Mouse (Mus musculus) kidney, postnatal 0 days (tissue): ENCODE measurements around the gene Dnase1. TPM values are rescaled to one million over a fixed set of nuclear protein-coding genes. Genes with fewer than 3 reads are reported as not detected.
"Not testable (repeated sequence)": the region's sequence is repeated elsewhere in the genome, so short reads cannot be mapped to it uniquely, and the experiment has no call there.

Experiments
- ATAC-seq: fragments of 200-750 bp; cut with Nextera tagmentation; replicated peaks from 2 replicates; pipeline ENCODE4 v1.8.0; 2017; ENCODE audit warnings: low read depth, moderate number of reproducible peaks, moderate TSS enrichment, moderate library complexity; ENCODE audit not compliant: low FRiP score
- DNase-seq: peaks from one replicate; pipeline ENCODE4 v3.0.0-alpha.2; 2016; ENCODE audit warnings: low spot score
- H3K27ac ChIP-seq: fragments of 300-500 bp; sonication (generic); 2 replicates; pipeline ENCODE4 v1.5.1; 2014; ENCODE audit warnings: mild to moderate bottlenecking
- H3K27me3 ChIP-seq: fragments of 300-500 bp; sonication (generic); 2 replicates; pipeline ENCODE4 v1.6.1; 2014; ENCODE audit warnings: low read length, mixed read lengths; ENCODE audit not compliant: insufficient read depth
- H3K36me3 ChIP-seq: fragments of 300-500 bp; sonication (generic); 2 replicates; pipeline ENCODE4 v1.6.1; 2014; ENCODE audit warnings: low read length, mixed read lengths; ENCODE audit not compliant: insufficient read depth
- H3K4me1 ChIP-seq: fragments of 300-500 bp; sonication (generic); replicated peaks from 2 replicates; pipeline ENCODE4 v1.6.1; 2014; ENCODE audit warnings: antibody characterized with exemption, low read length, mixed read lengths; ENCODE audit not compliant: insufficient read depth
- H3K4me2 ChIP-seq: fragments of 300-500 bp; sonication (generic); 2 replicates; pipeline ENCODE4 v1.6.1; 2014; ENCODE audit warnings: mild to moderate bottlenecking, low read length, moderate library complexity, mixed read lengths
- H3K4me3 ChIP-seq: fragments of 300-500 bp; sonication (generic); replicated peaks from 2 replicates; pipeline ENCODE4 v1.5.1; 2014; ENCODE audit warnings: low read depth, low read length
- H3K9ac ChIP-seq: fragments of 300-500 bp; sonication (generic); 2 replicates; pipeline ENCODE4 v1.6.1; 2014; ENCODE audit warnings: low read depth, low read length
- H3K9me3 ChIP-seq: fragments of 300-500 bp; sonication (generic); replicated peaks from 2 replicates; pipeline ENCODE4 v1.6.1; 2016; ENCODE audit warnings: low read length, inconsistent platforms, mixed read lengths
- CTCF ChIP-seq: IDR thresholded peaks from 2 replicates; pipeline ENCODE4 v1.5.1; 2016; ENCODE audit warnings: antibody characterized with exemption, low read depth, mild to moderate bottlenecking, moderate library complexity
- WGBS: fragments of 180-500 bp; shearing (Covaris S2); extraction: QIAGEN DNeasy Blood & Tissue Kit; methylation state at CpG from one replicate; pipeline ENCODE4 v1.1.7; 2014; 5-methylcytosine and 5-hydroxymethylcytosine counted together
- polyA plus RNA-seq: library from polyadenylated mRNA; unstranded; fragments of >200 nt; fragmentation: Nextera tagmentation; extraction: Ambion mirVana; gene quantifications from 2 replicates; pipeline ENCODE4 v1.2.1, GENCODE M21; 2015

Dnase1 gene
- polyA plus RNA-seq, 1 experiment from 2014 or later = 7.8 TPM

GRCm38 (mm10) chr16:4068588-4068987 lies 31.8 kb downstream of the Dnase1 start:
- no peak overlapping the region for H3K9ac ChIP-seq
- peaks cover 27% of the 10 kb centered on the region for H3K36me3 ChIP-seq
- 55% methylated on average over 8 of the region's 8 CpGs for WGBS
- no peak for ATAC-seq
- H3K27ac ChIP-seq = no peak overlapping the region
- peak; percentile 84 for TF ChIP-seq CTCF
- no peaks in the 10 kb centered on the region for H3K4me1 ChIP-seq
- no peaks in the 10 kb centered on the region for H3K9me3 ChIP-seq
- H3K4me3 ChIP-seq = no peak overlapping the region
- no peak overlapping the region for H3K4me2 ChIP-seq
- no peaks in the 10 kb centered on the region for H3K27me3 ChIP-seq
- DNase-seq = peak; percentile 69

- Histone ChIP-seq H3K9ac (no peak overlapping the region), H3K27me3 (no peaks in the 10 kb centered on the region), H3K4me3 (no peak overlapping the region), H3K4me2 (no peak overlapping the region), H3K9me3 (no peaks in the 10 kb centered on the region), H3K27ac (no peak overlapping the region), H3K4me1 (peaks cover 8% of the 10 kb centered on the region), H3K36me3 (no peaks in the 10 kb centered on the region)
- 42% methylated on average over 6 of the region's 6 CpGs for WGBS
- peak; percentile 56; the same call in 1 of the 2 replicates for TF ChIP-seq CTCF
- DNase-seq (peak; percentile 58), ATAC-seq (no peak)
Observed at GRCm38 (mm10) chr16:4074297-4074696, 37.6 kb downstream of the Dnase1 start.

GRCm38 (mm10) chr16:4074836-4075235 lies 38.1 kb downstream of the Dnase1 start:
- no peak overlapping the region for H3K4me2 ChIP-seq
- no peak overlapping the region for H3K4me3 ChIP-seq
- ATAC-seq (no peak), DNase-seq (no peak)
- no peak overlapping the region for H3K9ac ChIP-seq
- WGBS = 76% methylated on average over 3 of the region's 3 CpGs
- no peaks in the 10 kb centered on the region for H3K9me3 ChIP-seq
- no peaks in the 10 kb centered on the region for H3K36me3 ChIP-seq
- H3K27me3 ChIP-seq = no peaks in the 10 kb centered on the region
- no peak overlapping the region for H3K27ac ChIP-seq
- peaks cover 8% of the 10 kb centered on the region for H3K4me1 ChIP-seq
- TF ChIP-seq CTCF = no peak

- under 1% methylated on average over 58 of the region's 58 CpGs for WGBS
- TF ChIP-seq CTCF = no peak
- H3K9me3 ChIP-seq = no peaks in the 10 kb centered on the region
Observed at GRCm38 (mm10) chr16:4077384-4078061, 40.8 kb downstream of the Dnase1 start, which contains the start of gene Trap1. TSS of gene Trap1 (minus strand) at chr16:4077827.

GRCm38 (mm10) chr16:4078302-4078701 lies 41.6 kb downstream of the Dnase1 start:
- peak overlapping the region; percentile 70 for H3K4me2 ChIP-seq
- H3K36me3 ChIP-seq, H3K9ac ChIP-seq, DNase-seq, H3K27me3 ChIP-seq, ATAC-seq, H3K9me3 ChIP-seq, H3K4me1 ChIP-seq: not testable (repeated sequence)
- 66% methylated on average over 9 of the region's 10 CpGs for WGBS
- peak overlapping the region; percentile 92; the same call in 1 of the 2 replicates for H3K4me3 ChIP-seq
- peak overlapping the region; percentile 8; the same call in 1 of the 2 replicates for H3K27ac ChIP-seq

More at GRCm38 (mm10) chr16:4077384-4078061, 40.8 kb downstream of the Dnase1 start, which contains the start of gene Trap1:
- peak within 1 kb of the TSS; percentile 92 for H3K4me3 ChIP-seq
- H3K9ac ChIP-seq = peak within 1 kb of the TSS; percentile 92
- peaks cover 8% of the 10 kb centered on the region for H3K4me1 ChIP-seq
- H3K27me3 ChIP-seq = no peaks in the 10 kb centered on the region
- DNase-seq (peak; percentile 93), ATAC-seq (peak; percentile 96)
- H3K36me3 ChIP-seq = peaks cover 5% of the 10 kb centered on the region; the same call in 1 of the 2 replicates
- peak within 1 kb of the TSS; percentile 70 for H3K4me2 ChIP-seq
- peak within 1 kb of the TSS; percentile 90 for H3K27ac ChIP-seq

- Histone ChIP-seq H3K9ac (no peak overlapping the region), H3K4me2 (no peak overlapping the region), H3K4me1 (peaks cover 8% of the 10 kb centered on the region), H3K9me3 (no peaks in the 10 kb centered on the region), H3K27me3 (no peaks in the 10 kb centered on the region), H3K36me3 (peaks cover 14% of the 10 kb centered on the region), H3K4me3 (no peak overlapping the region), H3K27ac (no peak overlapping the region)
- ATAC-seq (no peak), DNase-seq (no peak)
- no peak for TF ChIP-seq CTCF
- 77% methylated on average over 1 of the region's 1 CpGs for WGBS
Observed at GRCm38 (mm10) chr16:4079656-4080055, 42.9 kb downstream of the Dnase1 start.

GRCm38 (mm10) chr16:4080419-4080818 lies 43.7 kb downstream of the Dnase1 start:
- not testable (repeated sequence) for H3K27ac ChIP-seq, ATAC-seq, DNase-seq, H3K9me3 ChIP-seq, H3K27me3 ChIP-seq, H3K4me3 ChIP-seq, H3K4me2 ChIP-seq, H3K4me1 ChIP-seq, H3K9ac ChIP-seq
- 59% methylated on average over 3 of the region's 3 CpGs for WGBS
- peaks cover 21% of the 10 kb centered on the region for H3K36me3 ChIP-seq
